Mouse (Mus musculus) lung, adult 2 months (tissue): Measurements from ENCODE around the gene Fpgs.

Experiments
- CTCF ChIP-seq: fragments of 200-500 bp; IDR thresholded peaks from 2 replicates; pipeline ENCODE4 v1.5.1; 2011; ENCODE audit warnings: mild to moderate bottlenecking, low read length, control low read depth; ENCODE audit not compliant: insufficient read depth
- POLR2A ChIP-seq: fragments of 200-500 bp; IDR thresholded peaks from 2 replicates; pipeline ENCODE4 v1.6.1; 2011; ENCODE audit warnings: low read depth, mild to moderate bottlenecking, control low read depth, low read length, borderline replicate concordance; ENCODE audit errors: extremely low read depth

DNA sequence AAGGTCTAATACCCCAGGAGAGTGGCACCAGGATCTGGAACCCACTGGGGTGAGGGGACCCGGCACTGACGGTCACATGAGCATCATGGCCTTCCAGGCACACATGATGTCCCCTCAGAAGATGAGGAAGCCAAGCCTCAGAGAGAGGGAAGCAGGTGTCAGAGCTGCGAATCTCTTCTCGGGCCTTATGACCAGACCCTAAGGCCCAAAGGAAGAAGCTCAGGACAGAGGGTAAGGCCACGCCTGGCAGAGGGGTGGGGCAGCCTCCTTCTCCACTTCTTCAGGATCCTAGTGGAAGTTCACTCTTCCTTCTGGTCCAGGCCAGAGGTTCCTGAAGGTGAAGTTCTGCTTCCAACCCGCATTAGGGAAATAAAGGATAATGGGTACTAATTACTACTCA, 28.8 kb upstream of the Fpgs start:
- TF ChIP-seq CTCF: no peak
- no peak for TF ChIP-seq POLR2A
